Mouse (Mus musculus) stomach, postnatal 0 days (tissue): ENCODE results near the gene Kcnn4. TPM values are rescaled to one million over a fixed set of nuclear protein-coding genes. Genes with fewer than 3 reads are reported as not detected.
A peak's percentile ranks its signal among the peaks of the same experiment; 100 is the strongest.

Source experiments
- ATAC-seq: fragments of 200-750 bp; cut with Nextera tagmentation; 2 replicates; pipeline ENCODE4 v1.8.0; 2017; ENCODE audit not compliant: low FRiP score, low TSS enrichment
- DNase-seq: peaks from one replicate; pipeline ENCODE4 v3.0.0-alpha.2; 2016; ENCODE audit warnings: low spot score
- H3K27ac ChIP-seq: fragments of 300-500 bp; sonication (generic); replicated peaks from 2 replicates; pipeline ENCODE4 v1.5.1; 2014; ENCODE audit warnings: mild to moderate bottlenecking, control low read depth
- H3K27me3 ChIP-seq: fragments of 300-500 bp; sonication (generic); 2 replicates; pipeline ENCODE4 v1.6.1; 2014; ENCODE audit warnings: low read length; ENCODE audit not compliant: control insufficient read depth, insufficient read depth
- H3K36me3 ChIP-seq: fragments of 300-500 bp; sonication (generic); 2 replicates; pipeline ENCODE4 v1.6.1; 2014; ENCODE audit warnings: low read length, mixed read lengths; ENCODE audit not compliant: control insufficient read depth, insufficient read depth
- H3K4me1 ChIP-seq: fragments of 300-500 bp; sonication (generic); replicated peaks from 2 replicates; pipeline ENCODE4 v1.6.1; 2014; ENCODE audit warnings: antibody characterized with exemption; ENCODE audit not compliant: control insufficient read depth, insufficient read depth
- H3K4me2 ChIP-seq: fragments of 300-500 bp; sonication (generic); replicated peaks from 2 replicates; pipeline ENCODE4 v1.6.1; 2014; ENCODE audit warnings: low read depth, mild to moderate bottlenecking, control low read depth, moderate library complexity
- H3K4me3 ChIP-seq: fragments of 300-500 bp; sonication (generic); 2 replicates; pipeline ENCODE4 v1.5.1; 2014; ENCODE audit warnings: low read depth, low read length, control low read depth
- H3K9ac ChIP-seq: fragments of 300-500 bp; sonication (generic); 2 replicates; pipeline ENCODE4 v1.6.1; 2014; ENCODE audit warnings: mild to moderate bottlenecking, low read length, control low read depth, mixed read lengths
- H3K9me3 ChIP-seq: fragments of 300-500 bp; sonication (generic); 2 replicates; pipeline ENCODE4 v1.6.1; 2016; ENCODE audit warnings: low read length; ENCODE audit not compliant: control insufficient read depth
- CTCF ChIP-seq: IDR thresholded peaks from 2 replicates; pipeline ENCODE4 v1.5.1; 2016; ENCODE audit warnings: antibody characterized with exemption, low read depth, mild to moderate bottlenecking, moderate library complexity
- EP300 ChIP-seq: optimal IDR thresholded peaks from 2 replicates; pipeline ENCODE3; 2016; ENCODE audit warnings: antibody characterized with exemption
- WGBS: fragments of 180-500 bp; shearing (Covaris S2); extraction: QIAGEN DNeasy Blood & Tissue Kit; methylation state at CpG from one replicate; pipeline ENCODE4 v1.1.7; 2014; 5-methylcytosine and 5-hydroxymethylcytosine counted together
- polyA plus RNA-seq: library from polyadenylated mRNA; unstranded; fragments of >200 nt; fragmentation: Nextera tagmentation; extraction: Ambion mirVana; gene quantifications from 2 replicates; pipeline ENCODE4 v1.2.1, GENCODE M21; 2015

The Kcnn4 gene
- polyA plus RNA-seq, 1 experiment from 2014 or later = 15.5 TPM

DNA sequence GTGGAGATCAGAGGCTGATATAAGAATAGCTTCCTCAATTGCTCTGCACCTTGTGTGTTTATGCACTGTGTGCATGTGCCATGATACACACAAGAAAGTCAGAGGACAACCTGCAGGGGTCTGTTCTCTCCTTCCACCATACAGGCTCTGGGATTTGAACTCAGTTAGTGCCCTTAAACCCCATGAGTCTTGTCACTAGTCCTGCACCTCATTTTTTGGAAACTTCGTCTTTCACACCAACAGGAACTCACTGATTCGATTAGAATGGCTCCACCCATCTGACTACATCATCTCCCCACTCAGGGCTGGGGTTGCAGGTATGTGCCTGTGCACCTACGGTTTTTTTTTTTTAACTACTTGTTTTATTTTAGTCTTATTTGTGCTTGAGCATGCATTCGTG lies 1.8 kb upstream of the Kcnn4 start:
- Histone ChIP-seq H3K27ac (no peak overlapping the region), H3K4me2 (no peak overlapping the region), H3K36me3 (no peaks in the 10 kb centered on the region), H3K4me3 (no peak overlapping the region), H3K9ac (no peak overlapping the region), H3K9me3 (no peaks in the 10 kb centered on the region), H3K27me3 (no peaks in the 10 kb centered on the region), H3K4me1 (0 out of 2 replicates have a peak, but pooled peaks cover 2% of the 10 kb centered on the region)
- no peak for TF ChIP-seq CTCF
- no peak for TF ChIP-seq EP300
- WGBS = 51% methylated on average over 4 of the region's 4 CpGs
- ATAC-seq (no peak), DNase-seq (no peak)

GRCm38 (mm10) chr7:24368946-24369345 lies 1.1 kb upstream of the Kcnn4 start:
- H3K27ac ChIP-seq = no peak overlapping the region
- TF ChIP-seq EP300 = no peak
- TF ChIP-seq CTCF = no peak
- no peaks in the 10 kb centered on the region for H3K36me3 ChIP-seq
- 0 out of 2 replicates have a peak, but pooled peaks cover 2% of the 10 kb centered on the region for H3K4me1 ChIP-seq
- no peaks in the 10 kb centered on the region for H3K9me3 ChIP-seq
- WGBS = 87% methylated on average over 7 of the region's 7 CpGs
- H3K4me2 ChIP-seq = no peak overlapping the region
- no peak overlapping the region for H3K9ac ChIP-seq
- DNase-seq (no peak), ATAC-seq (no peak)
- H3K27me3 ChIP-seq = no peaks in the 10 kb centered on the region
- H3K4me3 ChIP-seq = no peak overlapping the region

DNA sequence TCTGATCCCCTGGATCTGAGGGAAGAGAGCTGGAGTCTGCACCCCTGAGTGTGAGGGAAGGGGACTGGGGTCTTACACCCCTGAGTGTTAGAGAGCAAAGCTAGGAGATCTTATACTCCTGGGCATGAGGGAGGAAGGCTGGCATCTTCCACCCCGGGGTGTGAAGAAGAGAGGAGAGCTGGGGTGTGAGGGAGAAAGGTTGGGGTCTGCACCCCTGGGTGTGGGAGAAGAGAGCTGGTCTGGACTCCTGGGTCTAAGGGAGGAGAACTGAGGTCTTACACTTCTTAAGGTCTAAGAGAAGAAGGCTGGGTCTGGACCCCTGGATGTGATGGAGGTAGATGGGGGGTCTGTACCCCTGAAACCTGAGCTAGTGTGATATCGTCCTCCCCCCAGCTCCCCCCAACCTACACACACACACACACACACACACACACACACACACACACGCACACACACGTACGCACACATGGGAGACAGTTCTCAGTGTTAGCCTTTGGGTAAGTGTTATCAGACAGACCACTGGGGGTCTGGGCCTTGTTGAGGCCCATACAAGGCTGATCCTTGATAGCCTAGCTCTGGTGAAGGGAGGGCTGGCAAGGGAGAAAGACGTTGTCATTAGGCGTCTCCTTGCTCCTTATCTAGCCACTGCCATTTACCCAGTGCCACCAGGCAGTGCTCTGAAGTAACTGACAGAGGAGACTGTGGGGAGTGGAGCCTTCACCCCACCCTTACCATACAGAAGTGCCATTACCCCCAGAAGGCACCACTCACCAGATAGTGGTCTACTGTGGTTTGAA lies 1.1 kb downstream of the Kcnn4 start:
- Histone ChIP-seq H3K9me3 (no peaks in the 10 kb centered on the region), H3K4me2 (peak overlapping the region; percentile 42), H3K27ac (peak overlapping the region; percentile 61; the same call in 1 of the 2 replicates), H3K36me3 (no peaks in the 10 kb centered on the region), H3K27me3 (no peaks in the 10 kb centered on the region), H3K4me3 (peak overlapping the region; percentile 21), H3K4me1 (0 out of 2 replicates have a peak, but pooled peaks cover 2% of the 10 kb centered on the region), H3K9ac (no peak overlapping the region)
- TF ChIP-seq CTCF (no peak), EP300 (no peak)
- WGBS = 49% methylated on average over 7 of the region's 7 CpGs
- ATAC-seq (peak; percentile 20; the same call in 1 of the 2 replicates), DNase-seq (peak; percentile 34)

DNA sequence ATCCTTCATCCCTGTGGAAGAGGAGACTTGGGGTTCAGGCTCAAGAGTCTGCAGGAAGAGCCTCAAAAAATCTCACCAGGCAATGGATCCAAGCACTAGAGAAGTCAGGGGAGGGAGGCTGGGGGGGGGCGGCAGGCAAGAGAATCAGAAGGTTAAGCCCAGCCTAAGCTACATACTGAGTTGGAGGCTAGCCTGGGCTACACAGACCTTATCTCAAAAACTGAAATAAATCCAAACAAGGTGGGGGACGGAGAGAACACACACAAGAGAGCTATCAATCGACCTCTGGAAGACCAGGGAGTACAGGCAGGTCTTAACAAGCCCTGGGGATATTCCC lies 1.7 kb downstream of the Kcnn4 start:
- Histone ChIP-seq H3K9me3 (no peaks in the 10 kb centered on the region), H3K4me2 (no peak overlapping the region), H3K27ac (peak overlapping the region; percentile 61; the same call in 1 of the 2 replicates), H3K4me1 (0 out of 2 replicates have a peak, but pooled peaks cover 2% of the 10 kb centered on the region), H3K9ac (no peak overlapping the region), H3K36me3 (no peaks in the 10 kb centered on the region), H3K27me3 (no peaks in the 10 kb centered on the region), H3K4me3 (no peak overlapping the region)
- 57% methylated on average over 3 of the region's 3 CpGs for WGBS
- no peak for TF ChIP-seq EP300
- no peak for TF ChIP-seq CTCF
- ATAC-seq = no peak
- DNase-seq = no peak

GRCm38 (mm10) chr7:24372300-24372699 lies 2.2 kb downstream of the Kcnn4 start:
- Histone ChIP-seq H3K4me2 (no peak overlapping the region), H3K4me3 (no peak overlapping the region), H3K4me1 (peaks cover 6% of the 10 kb centered on the region; the same call in 1 of the 2 replicates), H3K9ac (no peak overlapping the region), H3K27me3 (no peaks in the 10 kb centered on the region), H3K36me3 (no peaks in the 10 kb centered on the region), H3K9me3 (no peaks in the 10 kb centered on the region), H3K27ac (peak overlapping the region; percentile 25; the same call in 1 of the 2 replicates)
- DNase-seq = peak; percentile 85
- WGBS = 53% methylated on average over 8 of the region's 11 CpGs
- peak; percentile 73 for ATAC-seq
- TF ChIP-seq CTCF = no peak
- no peak for TF ChIP-seq EP300

- ATAC-seq = no peak
- TF ChIP-seq CTCF (no peak), EP300 (no peak)
- no peak overlapping the region for H3K4me2 ChIP-seq
- no peak overlapping the region for H3K4me3 ChIP-seq
- DNase-seq = no peak
- peak overlapping the region; percentile 25; the same call in 1 of the 2 replicates for H3K27ac ChIP-seq
- H3K27me3 ChIP-seq = no peaks in the 10 kb centered on the region
- no peaks in the 10 kb centered on the region for H3K9me3 ChIP-seq
- H3K9ac ChIP-seq = no peak overlapping the region
- 71% methylated on average over 4 of the region's 4 CpGs for WGBS
- peaks cover 9% of the 10 kb centered on the region; the same call in 1 of the 2 replicates for H3K4me1 ChIP-seq
- no peaks in the 10 kb centered on the region for H3K36me3 ChIP-seq
Observed at GRCm38 (mm10) chr7:24372786-24373185, 2.7 kb downstream of the Kcnn4 start.
